Mouse (Mus musculus): ENCODE measurements around the gene Wnt3. TPM values are rescaled to one million over a fixed set of nuclear protein-coding genes. Genes with fewer than 3 reads are reported as not detected.

The Wnt3 gene
- polyA plus RNA-seq, 1 experiment from 2014 or later, result not detected

- Histone ChIP-seq H3K27ac (replicated peaks in 1 of 2; ENCODE audit: control insufficient read depth in 1 of 2, insufficient read depth in 1 of 2, low read depth in 2 of 2, low read length in 2 of 2) (no peak overlapping the region), H3K9ac (ENCODE audit: low read length) (no peak overlapping the region), H3K4me2 (ENCODE audit: low read length) (no peak overlapping the region), H3K4me1 (ENCODE audit: control insufficient read depth in 2 of 2, insufficient read depth in 2 of 2, low read length in 2 of 2) (peaks cover 4 to 6% of the 10 kb centered on the region in 2 experiments; a peak in 1 of 4 replicates), H3K36me3 (ENCODE audit: control insufficient read depth, insufficient read depth, low read length) (no peaks in the 10 kb centered on the region), H3K27me3 (ENCODE audit: control insufficient read depth, insufficient read depth, low read length) (no peaks in the 10 kb centered on the region; the same call in 1 of the 2 replicates), H3K9me3 (ENCODE audit: control insufficient read depth, low read length) (no peaks in the 10 kb centered on the region), H3K4me3 (ENCODE audit: control insufficient read depth in 1 of 2, insufficient read depth in 1 of 2, low read depth in 1 of 2, low read length in 2 of 2) (no peak overlapping the region)
- WGBS, result 54% methylated on average over 5 of the region's 5 CpGs
- ATAC-seq (ENCODE audit: insufficient number of reproducible peaks, insufficient read depth, low FRiP score, low read depth), result no peak
Measured at GRCm38 (mm10) chr11:103734411-103735045, 39.4 kb upstream of the Wnt3 start.

GRCm38 (mm10) chr11:103735046-103735781, 38.7 kb upstream of the Wnt3 start:
- H3K27ac ChIP-seq (replicated peaks in 1 of 2; ENCODE audit: control insufficient read depth in 1 of 2, insufficient read depth in 1 of 2, low read depth in 2 of 2, low read length in 2 of 2), result no peak overlapping the region
- no peak for ATAC-seq (ENCODE audit: insufficient number of reproducible peaks, insufficient read depth, low FRiP score, low read depth)
- peaks cover 4 to 6% of the 10 kb centered on the region in 2 experiments; a peak in 1 of 4 replicates for H3K4me1 ChIP-seq (ENCODE audit: control insufficient read depth in 2 of 2, insufficient read depth in 2 of 2, low read length in 2 of 2)
- H3K9ac ChIP-seq (ENCODE audit: low read length), result no peak overlapping the region
- no peak overlapping the region for H3K4me3 ChIP-seq (ENCODE audit: control insufficient read depth in 1 of 2, insufficient read depth in 1 of 2, low read depth in 1 of 2, low read length in 2 of 2)
- WGBS, result 66% methylated on average over 19 of the region's 19 CpGs
- H3K9me3 ChIP-seq (ENCODE audit: control insufficient read depth, low read length), result no peaks in the 10 kb centered on the region
- no peaks in the 10 kb centered on the region for H3K27me3 ChIP-seq (ENCODE audit: control insufficient read depth, insufficient read depth, low read length)
- no peak overlapping the region for H3K4me2 ChIP-seq (ENCODE audit: low read length)
- H3K36me3 ChIP-seq (ENCODE audit: control insufficient read depth, insufficient read depth, low read length), result no peaks in the 10 kb centered on the region

- Histone ChIP-seq H3K27ac (replicated peaks in 1 of 2; ENCODE audit: control insufficient read depth in 1 of 2, insufficient read depth in 1 of 2, low read depth in 2 of 2, low read length in 2 of 2) (no peak within 1 kb of the TSS), H3K9ac (ENCODE audit: low read length) (peak within 1 kb of the TSS; percentile 53), H3K4me2 (ENCODE audit: low read length) (peak within 1 kb of the TSS; percentile 75), H3K4me1 (ENCODE audit: control insufficient read depth in 2 of 2, insufficient read depth in 2 of 2, low read length in 2 of 2) (peaks cover 0 to 7% of the 10 kb centered on the region in 2 experiments; a peak in 2 of 4 replicates), H3K4me3 (ENCODE audit: control insufficient read depth in 1 of 2, insufficient read depth in 1 of 2, low read depth in 1 of 2, low read length in 2 of 2) (peak within 1 kb of the TSS; percentile 42 to 47), H3K36me3 (ENCODE audit: control insufficient read depth, insufficient read depth, low read length) (no peaks in the 10 kb centered on the region), H3K9me3 (ENCODE audit: control insufficient read depth, low read length) (no peaks in the 10 kb centered on the region), H3K27me3 (ENCODE audit: control insufficient read depth, insufficient read depth, low read length) (peaks cover 84% of the 10 kb centered on the region)
- ATAC-seq (ENCODE audit: insufficient number of reproducible peaks, insufficient read depth, low FRiP score, low read depth), result no peak
- 1% methylated on average over 65 of the region's 68 CpGs for WGBS
Measured at GRCm38 (mm10) chr11:103749306-103750089, 24.5 kb upstream of the Wnt3 start, which contains the start of gene Wnt9b. TSS of gene Wnt9b (minus strand) at chr11:103749821.

GRCm38 (mm10) chr11:103750612-103751011, 23.3 kb upstream of the Wnt3 start:
- H3K4me2 ChIP-seq (ENCODE audit: low read length), result no peak overlapping the region
- WGBS, result 64% methylated on average over 3 of the region's 3 CpGs
- no peak overlapping the region for H3K27ac ChIP-seq (replicated peaks in 1 of 2; ENCODE audit: control insufficient read depth in 1 of 2, insufficient read depth in 1 of 2, low read depth in 2 of 2, low read length in 2 of 2)
- no peaks in the 10 kb centered on the region for H3K36me3 ChIP-seq (ENCODE audit: control insufficient read depth, insufficient read depth, low read length)
- peaks cover 0 to 7% of the 10 kb centered on the region in 2 experiments; a peak in 2 of 4 replicates for H3K4me1 ChIP-seq (ENCODE audit: control insufficient read depth in 2 of 2, insufficient read depth in 2 of 2, low read length in 2 of 2)
- H3K4me3 ChIP-seq (ENCODE audit: control insufficient read depth in 1 of 2, insufficient read depth in 1 of 2, low read depth in 1 of 2, low read length in 2 of 2), result no peak overlapping the region
- H3K27me3 ChIP-seq (ENCODE audit: control insufficient read depth, insufficient read depth, low read length), result peaks cover 79% of the 10 kb centered on the region
- ATAC-seq (ENCODE audit: insufficient number of reproducible peaks, insufficient read depth, low FRiP score, low read depth), result no peak
- no peak overlapping the region for H3K9ac ChIP-seq (ENCODE audit: low read length)
- H3K9me3 ChIP-seq (ENCODE audit: control insufficient read depth, low read length), result no peaks in the 10 kb centered on the region

- no peak for ATAC-seq (ENCODE audit: insufficient number of reproducible peaks, insufficient read depth, low FRiP score, low read depth)
- peaks cover 9% of the 10 kb centered on the region for H3K27me3 ChIP-seq (ENCODE audit: control insufficient read depth, insufficient read depth, low read length)
- H3K9ac ChIP-seq (ENCODE audit: low read length), result no peak overlapping the region
- no peak overlapping the region for H3K4me3 ChIP-seq (ENCODE audit: control insufficient read depth in 1 of 2, insufficient read depth in 1 of 2, low read depth in 1 of 2, low read length in 2 of 2)
- no peaks in the 10 kb centered on the region for H3K9me3 ChIP-seq (ENCODE audit: control insufficient read depth, low read length)
- H3K27ac ChIP-seq (replicated peaks in 1 of 2; ENCODE audit: control insufficient read depth in 1 of 2, insufficient read depth in 1 of 2, low read depth in 2 of 2, low read length in 2 of 2), result no peak overlapping the region
- no peaks in the 10 kb centered on the region for H3K4me1 ChIP-seq (ENCODE audit: control insufficient read depth in 2 of 2, insufficient read depth in 2 of 2, low read length in 2 of 2)
- no peak overlapping the region for H3K4me2 ChIP-seq (ENCODE audit: low read length)
- whole genome bisulfite sequencing, result 40% methylated on average over 11 of the region's 11 CpGs
- H3K36me3 ChIP-seq (ENCODE audit: control insufficient read depth, insufficient read depth, low read length), result no peaks in the 10 kb centered on the region
Measured at GRCm38 (mm10) chr11:103758054-103758453, 15.9 kb upstream of the Wnt3 start.

- no peak for ATAC-seq (ENCODE audit: insufficient number of reproducible peaks, insufficient read depth, low FRiP score, low read depth)
Measured at GRCm38 (mm10) chr11:103758706-103759105, 15.2 kb upstream of the Wnt3 start.

GRCm38 (mm10) chr11:103760101-103760500, 13.8 kb upstream of the Wnt3 start:
- 47% methylated on average over 7 of the region's 7 CpGs for WGBS
- no peaks in the 10 kb centered on the region for H3K9me3 ChIP-seq (ENCODE audit: control insufficient read depth, low read length)
- no peaks in the 10 kb centered on the region for H3K36me3 ChIP-seq (ENCODE audit: control insufficient read depth, insufficient read depth, low read length)
- H3K4me2 ChIP-seq (ENCODE audit: low read length), result no peak overlapping the region
- H3K27me3 ChIP-seq (ENCODE audit: control insufficient read depth, insufficient read depth, low read length), result no peaks in the 10 kb centered on the region; the same call in none of the 2 replicates
- H3K4me1 ChIP-seq (ENCODE audit: control insufficient read depth in 2 of 2, insufficient read depth in 2 of 2, low read length in 2 of 2), result no peaks in the 10 kb centered on the region
- no peak for ATAC-seq (ENCODE audit: insufficient number of reproducible peaks, insufficient read depth, low FRiP score, low read depth)
- no peak overlapping the region for H3K4me3 ChIP-seq (ENCODE audit: control insufficient read depth in 1 of 2, insufficient read depth in 1 of 2, low read depth in 1 of 2, low read length in 2 of 2)
- H3K9ac ChIP-seq (ENCODE audit: low read length), result no peak overlapping the region
- no peak overlapping the region for H3K27ac ChIP-seq (replicated peaks in 1 of 2; ENCODE audit: control insufficient read depth in 1 of 2, insufficient read depth in 1 of 2, low read depth in 2 of 2, low read length in 2 of 2)

More at GRCm38 (mm10) chr11:103758706-103759105, 15.2 kb upstream of the Wnt3 start:
- no peak overlapping the region for H3K4me2 ChIP-seq (ENCODE audit: low read length)
- 9% methylated on average over 6 of the region's 6 CpGs for WGBS
- H3K9ac ChIP-seq (ENCODE audit: low read length), result no peak overlapping the region
- H3K4me1 ChIP-seq (ENCODE audit: control insufficient read depth in 2 of 2, insufficient read depth in 2 of 2, low read length in 2 of 2), result no peaks in the 10 kb centered on the region
- H3K9me3 ChIP-seq (ENCODE audit: control insufficient read depth, low read length), result no peaks in the 10 kb centered on the region
- peaks cover 4% of the 10 kb centered on the region for H3K27me3 ChIP-seq (ENCODE audit: control insufficient read depth, insufficient read depth, low read length)
- no peaks in the 10 kb centered on the region for H3K36me3 ChIP-seq (ENCODE audit: control insufficient read depth, insufficient read depth, low read length)
- H3K4me3 ChIP-seq (ENCODE audit: control insufficient read depth in 1 of 2, insufficient read depth in 1 of 2, low read depth in 1 of 2, low read length in 2 of 2), result no peak overlapping the region
- H3K27ac ChIP-seq (replicated peaks in 1 of 2; ENCODE audit: control insufficient read depth in 1 of 2, insufficient read depth in 1 of 2, low read depth in 2 of 2, low read length in 2 of 2), result no peak overlapping the region

Measured in heart, embryonic 14.5 days (tissue).